In genomic region chr6:134793046-134793806, GRCm38 (mm10) we compare ENCODE assay signal across 8 mouse cellular contexts. TPM values are rescaled to one million over a fixed set of nuclear protein-coding genes. Genes with fewer than 3 reads are reported as not detected.
DNase-seq lines count a peak whose midpoint lies in the region; ATAC-seq and TF ChIP-seq lines count a peak whose summit lies in the region.

No protein-coding gene starts in this region.

- no peaks in the 10 kb centered on the region for H3K36me3 ChIP-seq in liver, adult 2 months (ENCODE audit: control insufficient read depth, insufficient read depth, low read length)
- no peaks in the 10 kb centered on the region for H3K36me3 ChIP-seq in embryonic facial prominence, embryonic 11.5 days (replicated peaks; ENCODE audit: control insufficient read depth, insufficient read depth, low read depth, low read length)
- no peaks in the 10 kb centered on the region for H3K36me3 ChIP-seq in intestine, embryonic 15.5 days
- no peaks in the 10 kb centered on the region for H3K36me3 ChIP-seq in midbrain, embryonic 15.5 days (replicated peaks)

- H3K4me1 ChIP-seq in liver, adult 2 months (ENCODE audit: control insufficient read depth, insufficient read depth, low read length), result peaks cover 8% of the 10 kb centered on the region; the same call in 1 of the 2 replicates
- no peaks in the 10 kb centered on the region for H3K4me1 ChIP-seq in embryonic facial prominence, embryonic 11.5 days (ENCODE audit: control insufficient read depth, insufficient read depth, low read length)
- 0 out of 2 replicates have a peak, but pooled peaks cover 6% of the 10 kb centered on the region for H3K4me1 ChIP-seq in intestine, embryonic 15.5 days (replicated peaks)
- H3K4me1 ChIP-seq in midbrain, embryonic 15.5 days, result peaks cover 13% of the 10 kb centered on the region

- H3K4me3 ChIP-seq in liver, adult 2 months (ENCODE audit: insufficient read depth, low read depth, low read length), result peak overlapping the region; percentile 93
- peak overlapping the region; percentile 70 for H3K4me3 ChIP-seq in embryonic facial prominence, embryonic 11.5 days (ENCODE audit: low read depth, low read length)
- peak overlapping the region; percentile 77 for H3K4me3 ChIP-seq in intestine, embryonic 15.5 days (replicated peaks)
- H3K4me3 ChIP-seq in midbrain, embryonic 15.5 days, result peak overlapping the region; percentile 61

- peak overlapping the region; percentile 96 for H3K27ac ChIP-seq in liver, adult 2 months (replicated peaks; ENCODE audit: insufficient read depth, low read depth, low read length)
- H3K27ac ChIP-seq in embryonic facial prominence, embryonic 11.5 days (replicated peaks; ENCODE audit: low read depth, low read length), result 0 out of 2 replicates have a peak overlapping the region, but pooled peaks have one; percentile 35
- 0 out of 2 replicates have a peak overlapping the region, but pooled peaks have one; percentile 40 for H3K27ac ChIP-seq in intestine, embryonic 15.5 days
- no peak overlapping the region for H3K27ac ChIP-seq in midbrain, embryonic 15.5 days

- no peak for TF ChIP-seq CTCF in liver, adult 2 months (IDR thresholded peaks at IDR 0.05; ENCODE audit: low read depth, low read length)

- 54% methylated on average over 21 of the region's 21 CpGs for WGBS in liver, adult 2 months
- 36% methylated on average over 21 of the region's 21 CpGs for WGBS in embryonic facial prominence, embryonic 11.5 days
- WGBS in intestine, embryonic 15.5 days, result 49% methylated on average over 21 of the region's 21 CpGs
- WGBS in midbrain, embryonic 15.5 days, result 38% methylated on average over 21 of the region's 21 CpGs

- peak overlapping the region; percentile 100 for H3K9ac ChIP-seq in liver, adult 2 months (ENCODE audit: low read depth, low read length)
- peak overlapping the region; percentile 81 for H3K9ac ChIP-seq in embryonic facial prominence, embryonic 11.5 days (replicated peaks; ENCODE audit: low read length)
- H3K9ac ChIP-seq in intestine, embryonic 15.5 days, result peak overlapping the region; percentile 73
- peak overlapping the region; percentile 52; the same call in 1 of the 2 replicates for H3K9ac ChIP-seq in midbrain, embryonic 15.5 days

- H3K27me3 ChIP-seq in liver, adult 2 months (ENCODE audit: control insufficient read depth, insufficient read depth, low read length), result no peaks in the 10 kb centered on the region
- H3K27me3 ChIP-seq in embryonic facial prominence, embryonic 11.5 days (ENCODE audit: control insufficient read depth, insufficient read depth, low read length), result no peaks in the 10 kb centered on the region
- no peaks in the 10 kb centered on the region for H3K27me3 ChIP-seq in intestine, embryonic 15.5 days (replicated peaks)
- no peaks in the 10 kb centered on the region for H3K27me3 ChIP-seq in midbrain, embryonic 15.5 days (replicated peaks)

- DNase-seq in liver, adult 2 months (ENCODE audit: extremely low read depth, low read depth, low spot score), result no peak
- DNase-seq in liver, result no peak
- no peak for DNase-seq in embryonic facial prominence, embryonic 11.5 days (ENCODE audit: low spot score)
- DNase-seq in adrenal gland, postnatal 25 days, result no peak
- no peak for DNase-seq in spleen, postnatal 4 days (ENCODE audit: low spot score in 2 of 2)
- DNase-seq in layer of hippocampus, adult 18-20 months (ENCODE audit: low spot score in 2 of 2), result no peak

- ATAC-seq in embryonic facial prominence, embryonic 11.5 days (replicated peaks; ENCODE audit: insufficient number of reproducible peaks, low FRiP score, low TSS enrichment, low read depth), result 0 out of 2 replicates have a peak, but pooled peaks have one; percentile 17
- no peak for ATAC-seq in intestine, embryonic 15.5 days
- ATAC-seq in midbrain, embryonic 15.5 days (replicated peaks), result peak; percentile 34; the same call in 1 of the 2 replicates

- H3K9me3 ChIP-seq in embryonic facial prominence, embryonic 11.5 days (replicated peaks; ENCODE audit: control insufficient read depth, low read length), result no peaks in the 10 kb centered on the region
- H3K9me3 ChIP-seq in intestine, embryonic 15.5 days, result no peaks in the 10 kb centered on the region
- no peaks in the 10 kb centered on the region for H3K9me3 ChIP-seq in midbrain, embryonic 15.5 days

- TF ChIP-seq POLR2A in liver, adult 2 months (IDR thresholded peaks at IDR 0.05; ENCODE audit: extremely low read depth, insufficient read depth, low read length), result no peak

- H3K4me2 ChIP-seq in embryonic facial prominence, embryonic 11.5 days (ENCODE audit: low read depth, low read length), result peak overlapping the region; percentile 29
- H3K4me2 ChIP-seq in intestine, embryonic 15.5 days (replicated peaks), result peak overlapping the region; percentile 78
- H3K4me2 ChIP-seq in midbrain, embryonic 15.5 days, result peak overlapping the region; percentile 92

- H3K79me2 ChIP-seq in liver, adult 2 months (ENCODE audit: control insufficient read depth, insufficient read depth, low read length), result peaks cover 1% of the 10 kb centered on the region; the same call in 1 of the 2 replicates

RNA-seq across cellular contexts. Expression of gene Dusp16, which starts 0.8 kb away (rescaled TPM):
- total RNA-seq in liver, adult 2 months (2014; rRNA removed), result 19.7 and 21.1 TPM in 2 replicates
- polyA plus RNA-seq in liver, adult 2 months (2012; rRNA removed), result 17.4 and 20.0 TPM in 2 replicates
- 15.4 and 17.7 TPM in 2 replicates for polyA plus RNA-seq in embryonic facial prominence, embryonic 11.5 days (2014; fragmentation: Nextera tagmentation; extraction: Ambion mirVana)
- polyA plus RNA-seq in intestine, embryonic 15.5 days (2015; fragmentation: Nextera tagmentation; extraction: Ambion mirVana), result 13.0 and 13.9 TPM in 2 replicates
- polyA plus RNA-seq in midbrain, embryonic 15.5 days (2015; fragmentation: Nextera tagmentation; extraction: Ambion mirVana), result 4.4 and 5.4 TPM in 2 replicates
- 23.0 and 25.8 TPM in 2 replicates for total RNA-seq in adrenal gland, postnatal 25 days (2021)
- 1 to 10 TPM; 8.8 to 9.4 TPM for total RNA-seq in layer of hippocampus, adult 18-20 months (2021)

RNA-seq across cellular contexts. Expression of gene Crebl2, which starts 36.7 kb away (rescaled TPM):
- total RNA-seq in liver, adult 2 months (2014; rRNA removed), result 48.5 and 49.5 TPM in 2 replicates
- polyA plus RNA-seq in liver, adult 2 months (2012; rRNA removed), result 20.9 and 23.2 TPM in 2 replicates
- 0.96 and 1.1 TPM in 2 replicates for polyA plus RNA-seq in embryonic facial prominence, embryonic 11.5 days (2014; fragmentation: Nextera tagmentation; extraction: Ambion mirVana)
- 3.6 and 3.7 TPM in 2 replicates for polyA plus RNA-seq in intestine, embryonic 15.5 days (2015; fragmentation: Nextera tagmentation; extraction: Ambion mirVana)
- 4.6 and 5.6 TPM in 2 replicates for polyA plus RNA-seq in midbrain, embryonic 15.5 days (2015; fragmentation: Nextera tagmentation; extraction: Ambion mirVana)
- total RNA-seq in adrenal gland, postnatal 25 days (2021), result 23.0 and 33.9 TPM in 2 replicates
- total RNA-seq in layer of hippocampus, adult 18-20 months (2021), result 10 to 100 TPM; 47.3 to 48.1 TPM

Comparison
In these comparisons a context has a peak if more than half of its experiments do, and no peak if none do; other contexts are left out.
1. H3K4me2 ChIP-seq: peak in every context shown above with its lines; median percentile 92 in midbrain, embryonic 15.5 days; 78 in intestine, embryonic 15.5 days; 29 in embryonic facial prominence, embryonic 11.5 days.